Mouse (Mus musculus): ENCODE results near the gene Ak9. TPM values are rescaled to one million over a fixed set of nuclear protein-coding genes. Genes with fewer than 3 reads are reported as not detected.

The Ak9 gene
- polyA plus RNA-seq (2014; fragmentation: Illumina TruSeq; extraction: RNeasy Lipid Tissue Mini Kit (QIAGEN cat#74804); ENCODE audit: low replicate concordance): 0.04 TPM

DNA sequence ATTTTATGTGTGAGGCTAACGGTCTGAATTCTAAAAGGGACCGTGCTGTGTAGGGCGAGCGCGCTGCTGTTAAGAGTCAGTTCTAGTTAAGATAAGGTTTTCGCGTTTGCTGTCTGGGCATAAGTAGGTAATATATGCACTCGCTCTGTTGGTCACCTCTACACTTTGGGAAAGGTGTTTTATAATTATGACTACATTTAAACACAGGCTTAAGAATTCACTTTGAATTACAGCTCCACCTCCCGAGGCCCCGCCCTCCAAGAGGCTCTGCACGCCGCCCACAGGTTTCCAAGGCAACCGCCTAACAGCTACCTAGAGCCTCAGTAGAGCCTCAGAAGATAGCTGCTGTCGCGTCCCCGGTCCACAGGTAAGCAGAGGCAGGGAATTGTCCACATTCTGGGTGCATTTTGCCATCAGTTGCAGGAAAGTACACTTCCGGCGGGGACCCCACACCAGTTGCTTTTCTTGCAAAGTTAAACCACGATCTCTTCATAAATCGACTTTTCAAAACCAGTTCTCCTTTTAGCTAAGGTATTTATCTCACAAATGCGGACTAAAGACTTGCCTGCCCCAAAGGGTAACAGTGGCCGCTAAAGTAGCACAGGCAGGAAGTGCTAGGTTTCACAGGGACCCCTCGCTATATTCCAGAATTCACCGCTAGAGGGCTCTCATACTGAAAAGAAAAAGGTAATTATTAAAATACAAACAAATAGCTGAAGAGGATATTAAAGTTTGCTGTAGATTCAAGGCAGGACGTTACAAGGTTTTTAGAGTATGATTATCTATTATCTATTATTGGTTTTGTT, at the start of gene Ak9:
TSS of gene Ak9 (plus strand) at position 342 of the 806 bp plus-strand sequence.

DNA sequence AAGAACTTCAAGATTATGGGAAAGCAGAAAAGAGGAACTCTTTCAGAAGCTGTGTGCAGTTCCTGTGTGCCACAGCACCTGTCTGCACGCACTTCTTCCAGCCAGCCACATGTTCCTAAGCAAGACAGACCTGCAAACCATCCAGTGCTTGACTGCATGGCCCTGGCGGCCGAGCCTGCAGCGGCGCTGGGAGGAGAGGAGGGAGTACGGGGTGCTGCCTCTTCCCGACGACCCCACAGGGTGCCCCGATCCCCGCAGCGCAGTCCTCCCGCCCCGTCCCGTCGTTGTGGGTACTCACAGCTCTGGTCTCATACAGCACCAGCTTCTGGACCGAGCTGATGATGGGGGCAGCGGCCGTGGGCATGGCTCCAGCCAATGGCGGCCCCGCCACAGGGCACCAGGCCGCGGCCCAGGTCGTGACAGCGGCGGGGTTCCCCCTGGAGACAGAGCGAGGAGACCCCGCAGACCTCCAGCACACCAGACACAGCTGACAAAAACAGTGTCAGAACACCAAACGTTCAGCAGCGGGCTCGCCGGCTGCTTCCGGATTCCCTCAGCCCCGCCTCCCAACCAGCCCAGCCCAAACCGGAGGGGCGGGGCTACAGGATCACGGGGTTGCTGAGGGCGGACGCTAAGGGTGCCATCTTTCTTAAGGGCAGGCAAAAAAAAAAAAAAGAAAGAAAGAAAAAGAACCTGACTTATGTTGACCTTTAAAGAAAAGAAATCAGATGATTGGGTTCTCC, 920 bp upstream of the Ak9 start, which contains the start of gene Fig4:
TSS of gene Fig4 (minus strand) at position 572 of the 743 bp plus-strand sequence.

DNA sequence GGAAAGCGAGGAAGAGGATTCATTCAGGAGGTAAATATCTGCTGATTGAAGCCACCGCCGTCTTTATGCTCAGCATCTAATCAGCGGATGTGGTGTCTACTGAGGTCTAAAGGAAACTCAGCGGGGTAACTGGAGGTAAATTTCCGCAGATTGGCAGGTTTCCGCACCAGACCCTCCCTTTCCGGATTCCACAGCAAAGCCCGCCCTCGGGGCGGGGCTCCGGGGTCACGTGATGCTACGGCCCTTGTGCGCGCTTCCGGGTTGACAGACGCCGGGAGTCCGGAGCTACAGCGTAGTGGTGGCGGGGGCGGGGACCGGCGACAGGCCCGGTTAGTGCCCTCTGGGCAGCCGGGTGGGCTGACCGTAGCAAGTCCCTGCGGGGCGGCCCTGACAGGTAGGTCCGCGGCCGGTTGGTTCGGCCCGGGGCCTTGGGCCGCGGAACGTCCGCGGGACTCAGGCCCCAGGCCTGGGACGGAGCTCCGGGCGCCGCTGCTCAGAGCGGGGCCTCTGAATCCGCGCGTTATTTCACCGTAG, 146.4 kb downstream of the Ak9 start, which contains the start of gene Zbtb24:
TSS of gene Zbtb24 (plus strand) at position 247 of the 534 bp plus-strand sequence.

DNA sequence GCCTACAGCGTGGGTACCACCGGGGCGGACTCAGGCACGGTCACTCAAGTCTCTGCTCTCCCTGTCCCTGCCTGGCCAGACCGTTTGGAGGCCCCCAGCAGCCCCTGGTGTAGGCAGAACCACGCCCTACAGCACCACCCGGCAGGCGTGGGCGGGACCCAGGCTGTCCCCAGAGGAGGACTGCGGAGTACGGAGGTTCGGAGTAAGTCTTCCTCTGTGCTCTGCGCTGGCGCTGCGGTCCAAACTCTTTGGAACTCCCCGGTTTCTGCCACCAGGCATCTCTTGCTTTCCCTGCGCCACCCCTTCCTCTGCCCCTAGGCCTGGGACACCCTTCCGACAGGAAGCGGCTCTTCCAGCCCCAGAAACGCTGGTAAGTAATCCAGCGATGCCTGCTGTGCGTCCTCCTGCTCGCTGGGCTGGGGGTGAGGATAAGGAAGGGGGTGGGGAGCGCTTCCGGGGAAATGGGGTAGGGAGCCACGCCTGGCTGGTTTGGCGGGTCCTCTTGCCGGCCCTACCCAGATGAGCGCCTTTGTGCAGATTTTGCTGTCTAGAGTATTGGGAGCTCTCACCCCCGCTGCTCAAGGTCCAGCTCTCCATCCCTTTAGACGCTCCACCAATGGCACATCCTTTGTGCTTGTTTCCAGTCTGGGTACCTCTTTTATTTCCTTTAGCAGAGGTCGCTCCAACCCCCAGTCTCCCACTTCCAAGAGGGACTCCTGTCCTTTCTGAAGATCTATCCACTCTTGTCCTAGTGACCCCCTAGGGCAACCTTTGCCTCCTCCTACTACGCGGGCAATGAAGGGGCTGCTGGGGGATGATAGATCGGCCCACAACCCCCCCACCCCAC, 172.6 kb downstream of the Ak9 start, which contains the start of gene Mical1:
TSS of gene Mical1 (plus strand) at position 144 of the 847 bp plus-strand sequence.

Other genes with a start within 250 kb of the Ak9 start
- not detected for gene Gpr6, start 231.7 kb upstream of the Ak9 start, polyA plus RNA-seq (2014; fragmentation: Illumina TruSeq; extraction: RNeasy Lipid Tissue Mini Kit (QIAGEN cat#74804); ENCODE audit: low replicate concordance)
- gene Fig4, start 720 bp upstream of the Ak9 start, polyA plus RNA-seq (2014; fragmentation: Illumina TruSeq; extraction: RNeasy Lipid Tissue Mini Kit (QIAGEN cat#74804); ENCODE audit: low replicate concordance): 13.9 TPM
- 11.7 TPM for gene Zbtb24, start 146.4 kb downstream of the Ak9 start, polyA plus RNA-seq (2014; fragmentation: Illumina TruSeq; extraction: RNeasy Lipid Tissue Mini Kit (QIAGEN cat#74804); ENCODE audit: low replicate concordance)
- 10.6 TPM for gene Mical1, start 172.3 kb downstream of the Ak9 start, polyA plus RNA-seq (2014; fragmentation: Illumina TruSeq; extraction: RNeasy Lipid Tissue Mini Kit (QIAGEN cat#74804); ENCODE audit: low replicate concordance)
- 2.6 TPM for gene Smpd2, start 186.4 kb downstream of the Ak9 start, polyA plus RNA-seq (2014; fragmentation: Illumina TruSeq; extraction: RNeasy Lipid Tissue Mini Kit (QIAGEN cat#74804); ENCODE audit: low replicate concordance)
- 2.5 TPM for gene Ppil6, start 186.5 kb downstream of the Ak9 start, polyA plus RNA-seq (2014; fragmentation: Illumina TruSeq; extraction: RNeasy Lipid Tissue Mini Kit (QIAGEN cat#74804); ENCODE audit: low replicate concordance)
- 606 TPM for gene Cd164, start 215.4 kb downstream of the Ak9 start, polyA plus RNA-seq (2014; fragmentation: Illumina TruSeq; extraction: RNeasy Lipid Tissue Mini Kit (QIAGEN cat#74804); ENCODE audit: low replicate concordance)

Measured in small intestine, adult 10 weeks (tissue).